Mouse (Mus musculus): ENCODE data around the gene Thap2. TPM values are rescaled to one million over a fixed set of nuclear protein-coding genes. Genes with fewer than 3 reads are reported as not detected.

The Thap2 gene
- total RNA-seq, 1 experiment: 7.5 TPM

DNA sequence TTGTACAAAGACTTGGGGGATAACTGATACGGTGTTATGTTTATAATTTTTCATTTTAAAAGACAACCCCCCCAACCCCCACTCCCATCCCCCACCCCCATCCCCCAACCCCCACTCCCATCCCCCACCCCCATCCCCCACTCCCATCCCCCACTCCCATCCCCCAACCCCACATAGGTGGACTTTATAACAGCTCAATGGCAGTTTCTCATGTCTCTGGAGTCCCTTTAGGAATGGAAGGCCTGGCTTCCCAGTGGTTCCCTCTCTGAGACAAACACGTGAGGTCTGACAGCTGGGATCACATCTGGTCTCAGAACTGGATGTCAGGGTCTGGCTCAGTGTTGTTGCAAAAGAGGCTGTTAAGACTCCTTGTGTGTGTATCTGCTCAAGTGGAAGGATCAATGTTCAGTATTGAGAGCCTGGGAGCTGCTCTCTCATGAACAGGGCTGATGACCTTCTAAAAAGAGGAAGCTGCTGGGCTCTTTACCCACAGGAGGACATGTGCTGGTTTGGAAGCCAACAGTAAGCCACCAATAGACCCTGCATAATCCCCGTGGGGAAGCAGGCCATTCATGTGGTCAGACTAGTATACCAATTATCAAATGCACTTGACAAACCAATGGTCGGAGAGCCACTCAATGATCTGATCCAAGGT, 41.3 kb downstream of the Thap2 start:
- H3K36me3 ChIP-seq (ENCODE audit: control insufficient read depth, insufficient read depth, low read length, poor library complexity, severe bottlenecking): no peaks in the 10 kb centered on the region; the same call in 1 of the 2 replicates
- no peak overlapping the region for H3K9ac ChIP-seq (ENCODE audit: insufficient read depth, low read depth, low read length, poor library complexity, severe bottlenecking)
- TF ChIP-seq ZC3H11A (IDR thresholded peaks at IDR 0.05; ENCODE audit: borderline replicate concordance, low read depth, low read length) (no peak), MAFK (IDR thresholded peaks at IDR 0.05; ENCODE audit: insufficient read depth, low read depth, low read length) (no peak), CHD2 (IDR thresholded peaks at IDR 0.05; ENCODE audit: low read depth, low read length) (no peak), ZNF384 (IDR thresholded peaks at IDR 0.05; ENCODE audit: low read depth, low read length) (no peak), HCFC1 (IDR thresholded peaks at IDR 0.05; ENCODE audit: borderline replicate concordance, insufficient read depth, low read length) (no peak)
- H3K4me1 ChIP-seq (ENCODE audit: control insufficient read depth in 2 of 2, insufficient read depth in 2 of 2, low read length in 2 of 2, poor library complexity in 1 of 2): peaks cover 1 to 5% of the 10 kb centered on the region in 2 experiments; a peak in 2 of 4 replicates
- no peak overlapping the region for H3K4me3 ChIP-seq (ENCODE audit: insufficient read depth in 1 of 2, low read depth in 1 of 2, low read length in 2 of 2, poor library complexity in 1 of 2, severe bottlenecking in 1 of 2)
- no peak overlapping the region for H3K27ac ChIP-seq (ENCODE audit: insufficient read depth, low read depth, low read length, poor library complexity, severe bottlenecking)
- in situ Hi-C loops (cut with MboI; ENCODE audit: low sequenced_read_pairs in 2 of 2, unreplicated experiment in 2 of 2): no loop called here
- H3K9me3 ChIP-seq (ENCODE audit: control insufficient read depth, insufficient read depth, low read depth, low read length): no peaks in the 10 kb centered on the region
- DNase-seq (ENCODE audit: low read depth, low spot score): no peak

DNA sequence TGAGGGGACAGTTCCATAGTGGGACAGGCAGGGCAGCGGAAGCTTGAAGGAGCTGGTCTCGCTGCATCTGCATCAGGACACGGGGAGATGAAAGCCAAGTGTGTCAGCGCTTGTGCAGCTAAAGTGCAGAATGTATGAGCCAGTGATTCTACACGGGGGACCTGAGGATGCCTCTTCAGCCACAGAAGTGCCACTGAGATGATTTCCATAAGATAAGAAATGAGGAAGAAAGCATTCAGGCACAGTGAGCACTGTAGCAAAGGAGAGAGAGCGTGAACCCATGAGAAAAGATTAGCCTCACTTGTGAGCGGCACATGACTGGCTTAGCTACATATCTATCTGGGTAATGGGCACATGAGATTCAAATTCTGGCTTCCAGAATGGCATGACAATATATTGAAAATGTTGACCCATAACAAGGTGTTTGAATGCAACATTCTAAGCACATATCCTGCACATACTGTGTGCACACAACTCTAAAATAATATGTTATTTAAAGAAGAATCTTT, 44.4 kb downstream of the Thap2 start:
- DNase-seq (ENCODE audit: low read depth, low spot score): no peak
- H3K4me3 ChIP-seq (ENCODE audit: insufficient read depth in 1 of 2, low read depth in 1 of 2, low read length in 2 of 2, poor library complexity in 1 of 2, severe bottlenecking in 1 of 2): no peak overlapping the region
- TF ChIP-seq CHD2 (IDR thresholded peaks at IDR 0.05; ENCODE audit: low read depth, low read length) (no peak), ZNF384 (IDR thresholded peaks at IDR 0.05; ENCODE audit: low read depth, low read length) (no peak), ZC3H11A (IDR thresholded peaks at IDR 0.05; ENCODE audit: borderline replicate concordance, low read depth, low read length) (no peak), HCFC1 (IDR thresholded peaks at IDR 0.05; ENCODE audit: borderline replicate concordance, insufficient read depth, low read length) (no peak), MAFK (IDR thresholded peaks at IDR 0.05; ENCODE audit: insufficient read depth, low read depth, low read length) (no peak)
- no peaks in the 10 kb centered on the region for H3K9me3 ChIP-seq (ENCODE audit: control insufficient read depth, insufficient read depth, low read depth, low read length)
- no peak overlapping the region for H3K27ac ChIP-seq (ENCODE audit: insufficient read depth, low read depth, low read length, poor library complexity, severe bottlenecking)
- no peak overlapping the region for H3K9ac ChIP-seq (ENCODE audit: insufficient read depth, low read depth, low read length, poor library complexity, severe bottlenecking)
- in situ Hi-C loops (cut with MboI; ENCODE audit: low sequenced_read_pairs in 2 of 2, unreplicated experiment in 2 of 2): no loop called here
- H3K36me3 ChIP-seq (ENCODE audit: control insufficient read depth, insufficient read depth, low read length, poor library complexity, severe bottlenecking): no peaks in the 10 kb centered on the region
- peaks cover 1 to 5% of the 10 kb centered on the region in 2 experiments; a peak in 2 of 4 replicates for H3K4me1 ChIP-seq (ENCODE audit: control insufficient read depth in 2 of 2, insufficient read depth in 2 of 2, low read length in 2 of 2, poor library complexity in 1 of 2)

DNA sequence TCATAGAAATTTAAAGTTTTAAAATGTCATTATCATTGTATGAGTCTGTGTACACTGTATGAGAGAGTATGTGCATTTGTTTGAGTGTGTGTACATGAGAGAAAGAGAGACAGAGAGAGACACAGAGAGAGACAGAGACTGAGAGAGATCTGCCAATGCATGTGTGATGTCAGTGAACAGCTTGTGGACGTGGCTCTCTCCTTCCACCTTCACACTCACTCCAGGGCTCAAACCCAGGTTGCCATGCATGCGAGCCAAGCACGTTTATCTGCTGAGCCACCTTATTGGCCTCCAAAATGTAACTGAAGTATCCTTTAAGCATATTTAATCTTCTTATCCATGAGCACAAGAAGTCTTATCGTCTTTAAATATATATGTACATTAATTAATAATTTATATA, 47.3 kb downstream of the Thap2 start:
- Histone ChIP-seq H3K27ac (ENCODE audit: insufficient read depth, low read depth, low read length, poor library complexity, severe bottlenecking) (no peak overlapping the region), H3K4me3 (ENCODE audit: insufficient read depth in 1 of 2, low read depth in 1 of 2, low read length in 2 of 2, poor library complexity in 1 of 2, severe bottlenecking in 1 of 2) (no peak overlapping the region), H3K9me3 (ENCODE audit: control insufficient read depth, insufficient read depth, low read depth, low read length) (no peaks in the 10 kb centered on the region), H3K4me1 (ENCODE audit: control insufficient read depth in 2 of 2, insufficient read depth in 2 of 2, low read length in 2 of 2, poor library complexity in 1 of 2) (no peaks in the 10 kb centered on the region), H3K36me3 (ENCODE audit: control insufficient read depth, insufficient read depth, low read length, poor library complexity, severe bottlenecking) (no peaks in the 10 kb centered on the region), H3K9ac (ENCODE audit: insufficient read depth, low read depth, low read length, poor library complexity, severe bottlenecking) (no peak overlapping the region)
- in situ Hi-C loops (cut with MboI; ENCODE audit: low sequenced_read_pairs in 2 of 2, unreplicated experiment in 2 of 2): no loop called here
- TF ChIP-seq CHD2 (IDR thresholded peaks at IDR 0.05; ENCODE audit: low read depth, low read length) (no peak), HCFC1 (IDR thresholded peaks at IDR 0.05; ENCODE audit: borderline replicate concordance, insufficient read depth, low read length) (no peak), ZNF384 (IDR thresholded peaks at IDR 0.05; ENCODE audit: low read depth, low read length) (no peak), MAFK (IDR thresholded peaks at IDR 0.05; ENCODE audit: insufficient read depth, low read depth, low read length) (no peak), ZC3H11A (IDR thresholded peaks at IDR 0.05; ENCODE audit: borderline replicate concordance, low read depth, low read length) (no peak)
- DNase-seq (ENCODE audit: low read depth, low spot score): no peak

DNA sequence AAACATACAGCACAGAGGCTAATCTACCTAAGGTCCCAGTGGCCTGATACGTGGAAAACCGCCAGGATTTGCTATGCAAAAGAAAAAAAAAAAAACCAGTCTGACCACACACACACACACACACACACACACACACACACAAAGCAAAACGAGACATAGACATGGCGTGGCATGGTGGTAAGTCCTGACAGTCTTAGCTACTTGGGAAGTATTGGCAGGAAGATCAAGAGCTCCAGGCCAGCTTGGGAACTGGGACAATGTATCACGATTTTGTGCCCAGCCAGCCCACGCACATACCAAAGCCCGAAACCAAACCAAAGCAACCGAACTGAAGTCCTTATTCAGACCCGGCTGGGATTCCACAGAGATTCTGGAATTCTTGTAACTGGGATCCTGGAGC, 50.7 kb downstream of the Thap2 start:
- in situ Hi-C loops (cut with MboI; ENCODE audit: low sequenced_read_pairs in 2 of 2, unreplicated experiment in 2 of 2): no loop called here
- Histone ChIP-seq H3K36me3 (ENCODE audit: control insufficient read depth, insufficient read depth, low read length, poor library complexity, severe bottlenecking) (no peaks in the 10 kb centered on the region), H3K9me3 (ENCODE audit: control insufficient read depth, insufficient read depth, low read depth, low read length) (no peaks in the 10 kb centered on the region), H3K4me3 (ENCODE audit: insufficient read depth in 1 of 2, low read depth in 1 of 2, low read length in 2 of 2, poor library complexity in 1 of 2, severe bottlenecking in 1 of 2) (no peak overlapping the region), H3K4me1 (ENCODE audit: control insufficient read depth in 2 of 2, insufficient read depth in 2 of 2, low read length in 2 of 2, poor library complexity in 1 of 2) (no peaks in the 10 kb centered on the region), H3K9ac (ENCODE audit: insufficient read depth, low read depth, low read length, poor library complexity, severe bottlenecking) (no peak overlapping the region), H3K27ac (ENCODE audit: insufficient read depth, low read depth, low read length, poor library complexity, severe bottlenecking) (no peak overlapping the region)
- no peak for DNase-seq (ENCODE audit: low read depth, low spot score)
- TF ChIP-seq ZC3H11A (IDR thresholded peaks at IDR 0.05; ENCODE audit: borderline replicate concordance, low read depth, low read length): no peak
- no peak for TF ChIP-seq MAFK (IDR thresholded peaks at IDR 0.05; ENCODE audit: insufficient read depth, low read depth, low read length)
- no peak for TF ChIP-seq CHD2 (IDR thresholded peaks at IDR 0.05; ENCODE audit: low read depth, low read length)
- TF ChIP-seq ZNF384 (IDR thresholded peaks at IDR 0.05; ENCODE audit: low read depth, low read length): no peak
- TF ChIP-seq HCFC1 (IDR thresholded peaks at IDR 0.05; ENCODE audit: borderline replicate concordance, insufficient read depth, low read length): no peak
